Mouse (Mus musculus) heart, postnatal 0 days (tissue): ENCODE data around the gene Zfp362. TPM values are rescaled to one million over a fixed set of nuclear protein-coding genes. Genes with fewer than 3 reads are reported as not detected.

Source experiments
- ATAC-seq: fragments of 200-750 bp; cut with Nextera tagmentation; 2 replicates; pipeline ENCODE4 v1.8.0; 2017; ENCODE audit warnings: low read depth, moderate number of reproducible peaks, moderate library complexity; ENCODE audit not compliant: insufficient read depth
- DNase-seq: peaks from one replicate; pipeline ENCODE4 v3.0.0-alpha.2; 2016; ENCODE audit warnings: low spot score
- H3K27ac ChIP-seq: fragments of 300-500 bp; sonication (generic); 2 replicates; pipeline ENCODE4 v1.5.1; 2014; ENCODE audit warnings: low read depth, mild to moderate bottlenecking
- H3K27me3 ChIP-seq: fragments of 300-500 bp; sonication (generic); 2 replicates; pipeline ENCODE4 v1.6.1; 2014; ENCODE audit warnings: low read length, mixed read lengths; ENCODE audit not compliant: control insufficient read depth, insufficient read depth
- H3K36me3 ChIP-seq: fragments of 300-500 bp; sonication (generic); replicated peaks from 2 replicates; pipeline ENCODE4 v1.6.1; 2014; ENCODE audit warnings: low read length, mixed read lengths; ENCODE audit not compliant: control insufficient read depth, insufficient read depth
- H3K4me1 ChIP-seq: fragments of 300-500 bp; sonication (generic); 2 replicates; pipeline ENCODE4 v1.6.1; 2014; ENCODE audit warnings: antibody characterized with exemption; ENCODE audit not compliant: control insufficient read depth, insufficient read depth
- H3K4me2 ChIP-seq: fragments of 300-500 bp; sonication (generic); 2 replicates; pipeline ENCODE4 v1.6.1; 2014; ENCODE audit warnings: low read depth, mild to moderate bottlenecking, low read length, moderate library complexity
- H3K4me3 ChIP-seq: fragments of 300-500 bp; sonication (generic); 2 replicates; pipeline ENCODE4 v1.5.1; 2014; ENCODE audit warnings: low read depth, low read length
- H3K9ac ChIP-seq: fragments of 300-500 bp; sonication (generic); replicated peaks from 2 replicates; pipeline ENCODE4 v1.6.1; 2014; ENCODE audit warnings: low read depth, low read length, mixed read lengths
- H3K9me3 ChIP-seq: fragments of 300-500 bp; sonication (generic); replicated peaks from 2 replicates; pipeline ENCODE4 v1.6.1; 2016; ENCODE audit warnings: low read length; ENCODE audit not compliant: control insufficient read depth
- CTCF ChIP-seq: IDR thresholded peaks from 2 replicates; pipeline ENCODE4 v1.5.1; 2016; ENCODE audit warnings: antibody characterized with exemption, control low read depth, low read depth
- EP300 ChIP-seq: IDR thresholded peaks from 2 replicates; pipeline ENCODE4 v1.6.1; 2016; ENCODE audit warnings: antibody characterized with exemption, low read depth
- WGBS: fragments of 180-500 bp; shearing (Covaris S2); extraction: QIAGEN DNeasy Blood & Tissue Kit; methylation state at CpG from one replicate; pipeline ENCODE4 v1.1.7; 2014; 5-methylcytosine and 5-hydroxymethylcytosine counted together
- polyA plus RNA-seq: library from polyadenylated mRNA; unstranded; fragments of >200 nt; fragmentation: Nextera tagmentation; extraction: Ambion mirVana; gene quantifications from 2 replicates; pipeline ENCODE4 v1.2.1, GENCODE M21; 2015
- total RNA-seq: library from RNA; depleted of rRNA; stranded (reverse); fragments of >200 nt; gene quantifications from 2 replicates; pipeline ENCODE4 v1.2.3, GENCODE M21; 2014; ENCODE audit warnings: low replicate concordance

The Zfp362 gene
- total and polyA plus RNA-seq, 2 experiments from 2014 or later = 10.8 to 11.6 TPM

DNA sequence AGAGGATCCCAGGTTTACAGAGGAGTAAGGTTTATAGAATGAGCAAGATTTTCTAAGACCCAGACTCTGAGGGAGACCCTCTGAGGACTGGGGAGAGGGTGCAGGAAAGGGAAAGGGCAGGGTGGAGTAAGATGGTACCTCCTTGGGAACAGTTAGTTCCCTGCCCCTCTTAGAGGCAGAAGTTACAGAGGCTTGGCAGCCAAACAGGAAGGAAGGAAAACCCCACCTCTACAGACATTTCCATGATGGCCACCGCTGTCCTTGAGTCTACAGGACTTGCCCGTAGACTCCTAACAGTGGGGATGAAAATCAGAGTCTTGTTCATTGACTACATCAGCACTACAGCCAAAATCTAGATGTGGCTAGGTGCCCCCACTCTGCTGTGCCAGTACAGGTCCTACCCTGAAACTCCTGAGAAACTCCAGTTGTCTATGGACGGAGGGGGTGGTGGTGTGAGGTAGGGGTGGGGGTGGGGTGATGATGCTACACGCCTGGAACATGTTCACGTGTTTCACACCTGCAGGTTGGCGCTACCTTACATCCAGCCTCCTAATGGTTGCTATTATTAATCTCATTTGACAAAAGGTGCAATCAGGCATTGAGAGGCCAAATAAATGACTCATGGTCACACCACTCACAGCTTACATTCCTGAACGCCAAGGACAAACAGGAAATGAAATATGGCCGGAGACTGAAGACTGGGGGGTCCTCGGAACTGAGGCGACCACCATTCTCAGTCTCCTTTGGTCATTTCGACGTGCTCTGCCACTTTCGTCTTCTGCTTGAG lies 36.1 kb downstream of the Zfp362 start:
- DNase-seq (no peak), ATAC-seq (no peak)
- H3K4me1 ChIP-seq = 0 out of 2 replicates have a peak, but pooled peaks cover 9% of the 10 kb centered on the region
- H3K9ac ChIP-seq = no peak overlapping the region
- H3K27ac ChIP-seq = no peak overlapping the region
- no peaks in the 10 kb centered on the region for H3K9me3 ChIP-seq
- TF ChIP-seq CTCF (no peak), EP300 (no peak)
- no peak overlapping the region for H3K4me2 ChIP-seq
- no peak overlapping the region for H3K4me3 ChIP-seq
- no peaks in the 10 kb centered on the region for H3K27me3 ChIP-seq
- WGBS = 65% methylated on average over 13 of the region's 13 CpGs
- peaks cover 17% of the 10 kb centered on the region for H3K36me3 ChIP-seq

DNA sequence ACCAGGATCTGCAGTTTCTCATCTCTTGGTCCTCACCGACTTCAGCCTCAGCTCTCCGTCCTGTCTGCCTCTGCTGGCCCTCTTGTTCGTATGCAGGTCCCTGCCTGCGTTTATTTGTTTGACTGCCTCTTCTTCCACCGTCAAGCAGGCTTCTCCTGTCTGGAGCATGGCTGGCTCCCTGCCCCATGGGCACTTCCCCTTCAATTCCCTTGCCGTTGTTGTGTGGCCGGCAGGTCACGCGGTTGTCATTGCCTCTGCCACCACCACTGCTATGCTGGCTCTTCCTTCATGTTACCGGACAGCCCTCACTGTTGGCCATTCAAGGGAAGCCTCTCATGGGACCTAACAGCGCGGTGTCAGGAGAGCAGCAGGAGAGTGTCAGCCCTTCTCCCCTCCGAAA lies 37.7 kb downstream of the Zfp362 start:
- H3K4me2 ChIP-seq = no peak overlapping the region
- no peak for DNase-seq

DNA sequence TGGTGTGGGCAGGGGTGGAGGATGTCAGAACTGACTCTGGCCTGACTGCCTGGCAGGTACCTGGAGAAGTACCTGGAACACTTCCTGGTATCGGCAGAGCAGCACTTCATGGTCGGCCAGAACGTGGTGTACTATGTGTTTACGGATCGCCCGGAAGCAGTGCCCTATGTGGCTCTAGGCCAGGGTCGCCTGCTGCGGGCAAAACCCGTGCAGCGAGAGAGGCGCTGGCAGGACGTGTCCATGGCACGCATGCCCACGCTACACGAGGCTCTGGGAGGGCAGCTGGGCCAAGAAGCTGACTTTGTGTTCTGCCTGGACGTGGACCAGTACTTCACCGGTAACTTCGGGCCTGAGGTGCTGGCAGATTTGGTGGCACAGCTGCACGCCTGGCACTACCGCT lies 38.9 kb downstream of the Zfp362 start:
- Histone ChIP-seq H3K4me1 (0 out of 2 replicates have a peak, but pooled peaks cover 9% of the 10 kb centered on the region), H3K9ac (no peak overlapping the region), H3K9me3 (no peaks in the 10 kb centered on the region; the same call in 1 of the 2 replicates), H3K27me3 (no peaks in the 10 kb centered on the region), H3K27ac (no peak overlapping the region), H3K4me2 (no peak overlapping the region), H3K36me3 (no peaks in the 10 kb centered on the region), H3K4me3 (no peak overlapping the region)
- 89% methylated on average over 20 of the region's 20 CpGs for WGBS
- no peak for ATAC-seq
- TF ChIP-seq EP300 = no peak
- no peak for TF ChIP-seq CTCF
- DNase-seq = no peak

More for the DNA sequence above, 37.7 kb downstream of the Zfp362 start:
- Histone ChIP-seq H3K36me3 (peaks cover 3% of the 10 kb centered on the region; the same call in 1 of the 2 replicates), H3K27me3 (no peaks in the 10 kb centered on the region), H3K27ac (no peak overlapping the region), H3K4me1 (0 out of 2 replicates have a peak, but pooled peaks cover 9% of the 10 kb centered on the region), H3K4me3 (no peak overlapping the region), H3K9ac (no peak overlapping the region), H3K9me3 (no peaks in the 10 kb centered on the region; the same call in 1 of the 2 replicates)
- 62% methylated on average over 13 of the region's 13 CpGs for WGBS
- no peak for ATAC-seq
- TF ChIP-seq CTCF (no peak), EP300 (no peak)

DNA sequence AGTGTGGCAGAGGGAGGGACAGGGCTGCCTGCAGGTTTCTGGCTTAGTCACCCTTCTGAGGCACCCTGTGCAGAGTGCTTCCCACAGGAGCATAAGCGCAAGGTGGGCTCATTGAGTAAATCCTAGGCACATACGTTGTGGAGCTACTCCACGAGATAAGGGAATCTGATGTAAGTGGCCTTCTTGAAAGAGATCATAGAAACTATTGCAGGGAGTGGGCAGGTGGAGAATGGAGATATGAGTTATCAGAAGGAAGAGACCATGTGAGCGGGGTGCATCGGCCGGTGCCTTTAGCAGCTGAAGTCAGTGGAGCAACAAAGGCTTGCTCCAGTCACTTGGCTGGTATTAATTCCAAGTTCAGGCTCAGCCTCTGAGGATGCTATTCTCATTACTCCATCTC lies 45.8 kb downstream of the Zfp362 start:
- DNase-seq = no peak
- no peak for TF ChIP-seq CTCF
- TF ChIP-seq EP300 = no peak
- no peak overlapping the region for H3K4me3 ChIP-seq
- peaks cover 9% of the 10 kb centered on the region; the same call in 1 of the 2 replicates for H3K4me1 ChIP-seq
- no peaks in the 10 kb centered on the region for H3K27me3 ChIP-seq
- H3K9me3 ChIP-seq = no peaks in the 10 kb centered on the region; the same call in 1 of the 2 replicates
- 61% methylated on average over 6 of the region's 6 CpGs for WGBS
- H3K4me2 ChIP-seq = no peak overlapping the region
- no peak overlapping the region for H3K9ac ChIP-seq
- no peak overlapping the region for H3K27ac ChIP-seq
- no peak for ATAC-seq
- H3K36me3 ChIP-seq = no peaks in the 10 kb centered on the region

DNA sequence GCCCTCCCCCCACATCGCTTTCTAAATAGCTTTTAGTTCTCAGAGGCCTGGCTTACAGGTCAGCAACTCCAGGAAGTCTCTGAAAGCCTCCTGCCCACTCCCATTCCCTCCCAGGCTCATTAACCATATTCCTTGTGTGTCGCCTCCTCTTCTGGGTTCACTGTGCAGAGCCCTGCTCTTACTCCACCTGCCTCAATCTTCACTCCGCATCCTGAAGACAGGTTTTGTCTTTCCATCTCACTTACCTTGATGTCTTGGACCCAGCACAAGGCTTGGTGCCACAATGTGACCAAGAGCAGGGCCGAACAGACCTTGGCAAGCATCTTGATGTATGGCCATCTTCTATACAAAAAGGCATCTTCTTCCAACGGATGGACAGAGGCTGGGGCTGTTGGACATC lies 46.6 kb downstream of the Zfp362 start:
- Histone ChIP-seq H3K4me2 (no peak overlapping the region), H3K36me3 (peaks cover 2% of the 10 kb centered on the region; the same call in 1 of the 2 replicates), H3K4me3 (no peak overlapping the region), H3K9me3 (no peaks in the 10 kb centered on the region; the same call in 1 of the 2 replicates), H3K27ac (no peak overlapping the region), H3K4me1 (peaks cover 9% of the 10 kb centered on the region; the same call in 1 of the 2 replicates), H3K27me3 (no peaks in the 10 kb centered on the region), H3K9ac (no peak overlapping the region)
- TF ChIP-seq CTCF = no peak
- TF ChIP-seq EP300 = no peak
- ATAC-seq (no peak), DNase-seq (no peak)
- 79% methylated on average over 5 of the region's 5 CpGs for WGBS
